Mouse (Mus musculus) small intestine, adult 2 months (tissue): ENCODE measurements around the gene Arl11.

Source experiments
- CTCF ChIP-seq: fragments of 200-500 bp; IDR thresholded peaks from 2 replicates; pipeline ENCODE4 v1.5.1; 2012; ENCODE audit warnings: low read depth, mild to moderate bottlenecking, control low read depth, inconsistent platforms, low read length, moderate library complexity, mixed read lengths; ENCODE audit not compliant: insufficient replicate concordance, insufficient read length; ENCODE audit errors: extremely low read depth
- POLR2A ChIP-seq: fragments of 200-500 bp; IDR thresholded peaks from 2 replicates; pipeline ENCODE4 v1.6.1; 2012; ENCODE audit warnings: low read depth, mild to moderate bottlenecking, control low read depth, inconsistent platforms, low read length, moderate library complexity

- TF ChIP-seq POLR2A (no peak), CTCF (no peak)
Measured at GRCm38 (mm10) chr14:61339381-61339780, 29.8 kb downstream of the Arl11 start.
